Mouse (Mus musculus): ENCODE data around the gene Tcf12. TPM values are rescaled to one million over a fixed set of nuclear protein-coding genes. Genes with fewer than 3 reads are reported as not detected.

Tcf12 gene
- polyA plus RNA-seq, 1 experiment from 2014 or later: 62.7 TPM

GRCm38 (mm10) chr9:71829137-71829536 is 282.5 kb downstream of the Tcf12 start:
- H3K4me1 ChIP-seq: peaks cover 7% of the 10 kb centered on the region; the same call in 1 of the 2 replicates
- H3K9ac ChIP-seq (replicated peaks): no peak overlapping the region
- no peak overlapping the region for H3K4me2 ChIP-seq (replicated peaks)
- no peak overlapping the region for H3K27ac ChIP-seq (replicated peaks)
- no peak for ATAC-seq (replicated peaks)
- no peak overlapping the region for H3K4me3 ChIP-seq
- H3K27me3 ChIP-seq: no peaks in the 10 kb centered on the region
- no peaks in the 10 kb centered on the region for H3K9me3 ChIP-seq
- 77% methylated on average over 6 of the region's 6 CpGs for WGBS
- no peaks in the 10 kb centered on the region for H3K36me3 ChIP-seq

DNA sequence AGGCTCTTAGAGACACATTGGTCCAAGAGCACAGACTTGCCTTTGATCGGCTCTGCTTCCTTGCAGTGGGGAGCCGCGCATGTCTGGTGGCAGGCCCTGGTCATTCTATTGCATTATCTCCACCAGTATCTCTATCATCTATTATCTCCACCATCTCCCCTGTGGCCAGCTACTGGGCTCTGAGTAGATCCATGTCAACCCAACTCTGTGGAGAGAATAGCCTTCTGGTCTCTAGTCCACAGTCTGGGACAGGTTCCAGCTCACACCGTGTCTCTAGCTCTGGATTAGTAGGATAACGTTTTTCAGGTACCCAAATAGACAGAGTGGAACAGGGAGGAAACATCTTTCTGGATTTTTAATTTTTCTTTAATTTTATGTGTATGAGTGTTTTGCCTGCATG is 284.3 kb downstream of the Tcf12 start:
- H3K4me3 ChIP-seq: no peak overlapping the region
- no peaks in the 10 kb centered on the region for H3K9me3 ChIP-seq
- H3K27me3 ChIP-seq: no peaks in the 10 kb centered on the region
- H3K36me3 ChIP-seq: no peaks in the 10 kb centered on the region
- no peak overlapping the region for H3K9ac ChIP-seq (replicated peaks)
- WGBS: 92% methylated on average over 5 of the region's 5 CpGs
- no peak overlapping the region for H3K4me2 ChIP-seq (replicated peaks)
- H3K27ac ChIP-seq (replicated peaks): no peak overlapping the region
- no peak for ATAC-seq (replicated peaks)
- H3K4me1 ChIP-seq: peaks cover 7% of the 10 kb centered on the region; the same call in 1 of the 2 replicates

DNA sequence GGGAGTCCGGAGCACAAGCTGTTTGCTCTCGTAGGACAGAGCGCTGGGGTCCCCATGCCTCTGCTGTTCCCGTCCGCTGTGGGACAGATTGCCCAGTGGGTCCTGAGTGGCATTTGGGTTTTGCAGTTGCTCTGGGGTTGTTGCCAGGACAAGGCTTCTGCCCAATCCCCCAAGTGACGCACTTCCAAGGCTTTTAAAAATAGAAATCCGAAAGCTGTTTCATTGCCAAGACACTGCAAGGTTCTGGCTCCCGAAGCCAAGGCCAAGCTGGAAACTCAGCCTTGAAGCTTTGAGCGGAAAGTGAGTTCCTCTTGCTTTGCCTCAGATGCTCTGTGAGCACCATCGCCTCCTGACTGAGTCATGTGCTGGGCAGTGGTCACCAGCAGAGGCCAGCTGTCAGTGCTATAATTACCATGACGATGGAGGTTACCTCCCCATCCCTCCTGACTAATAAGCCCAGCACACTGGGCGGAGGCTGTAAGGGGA is 285.6 kb downstream of the Tcf12 start:
- H3K4me1 ChIP-seq: peaks cover 7% of the 10 kb centered on the region; the same call in 1 of the 2 replicates
- H3K27ac ChIP-seq (replicated peaks): no peak overlapping the region
- 68% methylated on average over 12 of the region's 12 CpGs for WGBS
- ATAC-seq (replicated peaks): no peak
- no peaks in the 10 kb centered on the region for H3K27me3 ChIP-seq
- no peak overlapping the region for H3K4me3 ChIP-seq
- H3K36me3 ChIP-seq: no peaks in the 10 kb centered on the region
- H3K4me2 ChIP-seq (replicated peaks): no peak overlapping the region
- no peaks in the 10 kb centered on the region for H3K9me3 ChIP-seq
- H3K9ac ChIP-seq (replicated peaks): no peak overlapping the region

GRCm38 (mm10) chr9:71822003-71822402 is 289.7 kb downstream of the Tcf12 start:
- H3K4me1 ChIP-seq: peaks cover 7% of the 10 kb centered on the region; the same call in 1 of the 2 replicates
- no peaks in the 10 kb centered on the region for H3K36me3 ChIP-seq
- ATAC-seq (replicated peaks): no peak
- 92% methylated on average over 3 of the region's 3 CpGs for WGBS
- H3K27me3 ChIP-seq: no peaks in the 10 kb centered on the region
- no peak overlapping the region for H3K9ac ChIP-seq (replicated peaks)
- H3K27ac ChIP-seq (replicated peaks): no peak overlapping the region
- no peak overlapping the region for H3K4me2 ChIP-seq (replicated peaks)
- H3K9me3 ChIP-seq: no peaks in the 10 kb centered on the region
- H3K4me3 ChIP-seq: no peak overlapping the region

- 91% methylated on average over 7 of the region's 7 CpGs for WGBS
- Histone ChIP-seq H3K9me3 (no peaks in the 10 kb centered on the region), H3K27ac (replicated peaks) (no peak overlapping the region), H3K36me3 (no peaks in the 10 kb centered on the region), H3K4me1 (no peaks in the 10 kb centered on the region), H3K27me3 (no peaks in the 10 kb centered on the region), H3K9ac (replicated peaks) (no peak overlapping the region), H3K4me2 (replicated peaks) (no peak overlapping the region), H3K4me3 (no peak overlapping the region)
- no peak for ATAC-seq (replicated peaks)
Measured at GRCm38 (mm10) chr9:71818453-71818852, 293.2 kb downstream of the Tcf12 start.

DNA sequence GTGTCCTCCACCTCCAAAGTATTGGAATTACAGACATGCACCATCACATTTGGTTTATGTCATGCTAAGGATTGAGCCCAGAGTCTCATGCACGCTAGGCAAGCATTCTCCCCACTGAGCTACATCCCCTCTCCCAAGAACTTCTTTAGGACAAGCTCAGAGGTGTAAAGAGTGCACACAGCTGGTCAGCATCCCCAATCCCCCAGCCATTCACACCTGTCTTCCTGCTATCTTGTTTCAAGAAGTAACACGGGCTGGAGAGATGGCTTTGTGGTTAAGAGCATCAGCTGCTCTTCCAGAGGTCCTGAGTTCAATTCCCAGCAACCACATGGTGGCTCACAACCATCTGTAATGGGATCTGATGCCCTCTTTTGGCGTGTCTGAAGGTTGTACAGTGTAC is 295.6 kb downstream of the Tcf12 start:
- WGBS: 84% methylated on average over 3 of the region's 3 CpGs
- H3K27me3 ChIP-seq: no peaks in the 10 kb centered on the region
- no peak overlapping the region for H3K9ac ChIP-seq (replicated peaks)
- no peak overlapping the region for H3K4me3 ChIP-seq
- ATAC-seq (replicated peaks): no peak
- no peaks in the 10 kb centered on the region for H3K36me3 ChIP-seq
- no peaks in the 10 kb centered on the region for H3K4me1 ChIP-seq
- no peaks in the 10 kb centered on the region for H3K9me3 ChIP-seq
- no peak overlapping the region for H3K4me2 ChIP-seq (replicated peaks)
- H3K27ac ChIP-seq (replicated peaks): no peak overlapping the region

- WGBS: 77% methylated on average over 3 of the region's 3 CpGs
- no peaks in the 10 kb centered on the region for H3K27me3 ChIP-seq
- ATAC-seq (replicated peaks): no peak
Measured at GRCm38 (mm10) chr9:71813565-71813964, 298.1 kb downstream of the Tcf12 start.

DNA sequence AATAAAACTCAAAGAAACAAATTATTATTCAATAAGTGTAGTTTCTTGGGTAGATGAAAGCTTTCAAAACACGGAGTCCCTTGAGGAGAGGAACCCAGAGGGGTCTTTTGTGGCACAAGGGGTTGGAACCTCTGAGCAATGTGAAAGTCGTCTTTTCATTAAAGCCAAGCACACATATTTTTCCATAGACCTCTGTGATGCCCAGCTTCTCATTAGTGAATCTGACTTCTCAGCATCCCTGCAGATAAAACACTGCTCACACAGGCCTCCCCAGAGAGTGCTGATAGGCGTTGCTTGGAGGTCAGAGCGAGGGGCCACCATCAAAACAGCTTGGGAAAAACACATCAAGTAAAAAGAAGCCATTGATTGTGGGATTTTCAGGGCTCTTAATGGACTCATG is 298.8 kb downstream of the Tcf12 start:
- no peak overlapping the region for H3K27ac ChIP-seq (replicated peaks)
- no peak overlapping the region for H3K4me3 ChIP-seq
- H3K36me3 ChIP-seq: no peaks in the 10 kb centered on the region
- H3K27me3 ChIP-seq: no peaks in the 10 kb centered on the region
- WGBS: 16% methylated on average over 4 of the region's 4 CpGs
- H3K4me1 ChIP-seq: no peaks in the 10 kb centered on the region
- no peak for ATAC-seq (replicated peaks)
- H3K4me2 ChIP-seq (replicated peaks): no peak overlapping the region
- no peak overlapping the region for H3K9ac ChIP-seq (replicated peaks)
- H3K9me3 ChIP-seq: no peaks in the 10 kb centered on the region

More at GRCm38 (mm10) chr9:71813565-71813964, 298.1 kb downstream of the Tcf12 start:
- Histone ChIP-seq H3K36me3 (no peaks in the 10 kb centered on the region), H3K27ac (replicated peaks) (no peak overlapping the region), H3K9me3 (no peaks in the 10 kb centered on the region), H3K4me3 (no peak overlapping the region), H3K4me1 (no peaks in the 10 kb centered on the region), H3K4me2 (replicated peaks) (no peak overlapping the region), H3K9ac (replicated peaks) (no peak overlapping the region)

DNA sequence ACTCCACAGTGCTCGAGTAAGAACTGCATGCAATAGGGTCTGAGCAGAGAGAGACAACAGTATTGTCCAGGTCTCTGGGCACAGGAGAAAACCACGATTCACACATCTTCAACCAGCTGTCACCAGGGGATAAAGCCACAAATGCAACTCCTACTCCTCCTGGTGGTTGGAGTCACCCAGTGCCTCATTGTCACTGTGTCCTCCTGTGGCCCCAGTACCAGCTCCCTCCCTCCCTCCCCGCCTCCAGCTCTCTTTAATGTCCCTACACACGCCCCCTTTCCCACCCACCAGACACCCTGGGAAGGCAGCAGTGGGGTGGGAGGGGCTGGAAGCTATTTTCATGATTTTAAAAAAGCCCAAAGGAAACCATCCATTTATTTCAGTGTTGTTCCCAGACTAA is 299.3 kb downstream of the Tcf12 start:
- Histone ChIP-seq H3K4me3 (no peak overlapping the region), H3K9me3 (no peaks in the 10 kb centered on the region), H3K27ac (replicated peaks) (no peak overlapping the region), H3K36me3 (no peaks in the 10 kb centered on the region), H3K4me1 (no peaks in the 10 kb centered on the region), H3K9ac (replicated peaks) (no peak overlapping the region), H3K4me2 (replicated peaks) (no peak overlapping the region), H3K27me3 (no peaks in the 10 kb centered on the region)
- no peak for ATAC-seq (replicated peaks)
- WGBS: 36% methylated on average over 4 of the region's 4 CpGs

DNA sequence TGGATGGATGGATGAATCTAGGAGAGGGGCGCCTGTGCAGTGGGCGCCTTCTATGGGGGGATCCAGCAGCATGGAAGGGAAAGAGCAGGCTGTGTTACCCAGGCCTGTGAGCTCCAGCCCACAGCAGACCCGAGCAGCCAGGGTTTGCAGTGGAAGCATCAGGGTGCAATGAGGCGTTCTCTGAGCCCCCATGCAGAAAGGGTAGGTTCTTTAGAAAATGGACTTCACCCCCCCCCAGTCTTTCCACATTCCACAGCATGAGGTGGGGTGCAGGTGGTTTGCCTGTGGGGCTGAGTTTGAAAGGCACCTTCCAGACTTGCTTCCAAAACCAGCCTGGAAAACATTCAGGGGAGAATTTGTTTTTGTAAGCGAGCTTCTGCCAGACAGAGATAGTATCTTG is 300.3 kb downstream of the Tcf12 start:
- H3K27me3 ChIP-seq: no peaks in the 10 kb centered on the region
- H3K4me1 ChIP-seq: no peaks in the 10 kb centered on the region
- H3K4me3 ChIP-seq: no peak overlapping the region
- no peak for ATAC-seq (replicated peaks)
- no peak overlapping the region for H3K4me2 ChIP-seq (replicated peaks)
- no peaks in the 10 kb centered on the region for H3K36me3 ChIP-seq
- no peak overlapping the region for H3K27ac ChIP-seq (replicated peaks)
- WGBS: 69% methylated on average over 5 of the region's 5 CpGs
- no peaks in the 10 kb centered on the region for H3K9me3 ChIP-seq
- no peak overlapping the region for H3K9ac ChIP-seq (replicated peaks)

DNA sequence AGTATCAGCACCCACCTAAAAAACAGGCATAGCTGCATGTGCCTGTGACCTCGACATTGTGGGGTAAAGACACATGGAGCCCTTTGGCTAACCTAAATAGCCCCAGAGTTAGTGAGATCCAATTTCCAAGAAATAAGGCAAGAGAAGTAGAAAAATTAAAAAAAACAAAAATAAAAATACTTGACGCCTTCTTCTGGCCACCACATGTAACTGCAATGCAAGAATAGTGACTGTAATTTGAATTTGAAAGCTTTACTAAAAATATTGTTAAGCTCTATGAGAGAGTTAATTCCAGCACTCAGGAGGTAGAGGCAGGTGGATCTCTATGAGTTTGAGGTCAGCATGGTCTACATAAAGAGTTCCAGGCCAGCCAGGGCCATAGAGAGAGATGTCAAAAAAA is 300.9 kb downstream of the Tcf12 start:
- H3K4me1 ChIP-seq: no peaks in the 10 kb centered on the region

DNA sequence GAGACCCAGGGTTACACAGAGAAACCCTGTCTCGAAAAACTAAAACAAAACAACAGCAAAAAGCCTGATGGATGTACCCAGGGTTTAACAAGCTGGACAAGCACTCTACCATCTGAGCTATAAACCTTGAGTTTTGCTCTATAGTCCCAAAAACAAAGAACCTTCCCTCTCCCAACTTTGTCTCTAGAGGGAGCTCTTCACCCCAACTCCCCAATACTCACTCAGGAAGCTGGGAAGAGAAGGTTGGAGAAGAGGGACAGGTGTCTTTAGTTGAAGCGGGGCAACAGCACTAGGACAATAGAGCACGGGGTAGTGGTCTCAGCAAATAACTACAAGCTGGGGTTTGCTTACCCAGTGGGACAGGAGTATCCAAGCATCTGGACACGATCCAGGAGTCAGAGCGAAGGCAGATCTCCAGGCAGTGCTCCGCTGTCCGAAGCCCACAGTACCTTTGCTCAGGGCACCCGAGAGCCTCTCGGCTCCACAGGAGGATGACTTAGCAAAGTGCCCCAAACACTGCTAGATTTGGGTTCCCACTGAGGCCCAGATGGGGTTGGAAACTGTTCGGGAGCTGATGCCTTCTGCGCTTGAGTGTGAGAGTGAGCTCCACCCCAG is 302.9 kb downstream of the Tcf12 start:
- Histone ChIP-seq H3K4me1 (no peaks in the 10 kb centered on the region), H3K9me3 (no peaks in the 10 kb centered on the region), H3K4me2 (replicated peaks) (no peak overlapping the region), H3K27me3 (no peaks in the 10 kb centered on the region), H3K4me3 (no peak overlapping the region), H3K36me3 (no peaks in the 10 kb centered on the region), H3K27ac (replicated peaks) (no peak overlapping the region), H3K9ac (replicated peaks) (no peak overlapping the region)
- ATAC-seq (replicated peaks): no peak
- WGBS: 34% methylated on average over 11 of the region's 11 CpGs

More for the DNA sequence above, 300.9 kb downstream of the Tcf12 start:
- no peaks in the 10 kb centered on the region for H3K9me3 ChIP-seq
- ATAC-seq (replicated peaks): no peak
- H3K4me3 ChIP-seq: no peak overlapping the region
- H3K9ac ChIP-seq (replicated peaks): no peak overlapping the region
- no peaks in the 10 kb centered on the region for H3K36me3 ChIP-seq
- no peaks in the 10 kb centered on the region for H3K27me3 ChIP-seq
- H3K27ac ChIP-seq (replicated peaks): no peak overlapping the region
- WGBS: 69% methylated on average over 2 of the region's 2 CpGs
- H3K4me2 ChIP-seq (replicated peaks): no peak overlapping the region

DNA sequence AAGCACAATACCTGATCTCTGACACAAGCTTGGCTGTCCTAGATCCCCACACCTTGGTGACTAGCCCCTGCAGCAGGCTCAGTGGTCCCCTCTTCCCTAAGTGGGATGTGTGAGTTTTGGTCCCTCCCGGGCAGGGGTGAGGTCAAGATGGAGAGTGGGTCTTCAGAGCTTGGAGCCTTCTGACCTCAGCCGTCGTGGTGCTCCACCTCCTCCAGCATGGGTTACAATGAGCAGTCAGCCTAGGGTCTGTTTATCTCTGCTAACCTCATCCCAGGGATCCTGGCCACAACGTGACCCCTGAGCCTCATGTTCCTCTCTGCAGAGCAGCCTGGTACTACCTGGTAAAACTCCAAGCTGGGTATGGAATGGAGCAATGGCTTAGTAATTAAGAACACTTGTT is 303.9 kb downstream of the Tcf12 start:
- H3K9me3 ChIP-seq: no peaks in the 10 kb centered on the region
- no peaks in the 10 kb centered on the region for H3K27me3 ChIP-seq
- H3K4me1 ChIP-seq: no peaks in the 10 kb centered on the region
- no peak for ATAC-seq (replicated peaks)
- no peak overlapping the region for H3K27ac ChIP-seq (replicated peaks)
- no peak overlapping the region for H3K9ac ChIP-seq (replicated peaks)
- WGBS: 79% methylated on average over 4 of the region's 4 CpGs
- no peak overlapping the region for H3K4me2 ChIP-seq (replicated peaks)
- no peaks in the 10 kb centered on the region for H3K36me3 ChIP-seq
- H3K4me3 ChIP-seq: no peak overlapping the region
